Mouse (Mus musculus): ENCODE measurements at regions not wholly inside any gene's neighbourhood (a gene's known extent, or its start where the extent isn't known, plus 50 kb on each side); places are given as distances from the start of the nearest gene placed in this dataset.

DNA sequence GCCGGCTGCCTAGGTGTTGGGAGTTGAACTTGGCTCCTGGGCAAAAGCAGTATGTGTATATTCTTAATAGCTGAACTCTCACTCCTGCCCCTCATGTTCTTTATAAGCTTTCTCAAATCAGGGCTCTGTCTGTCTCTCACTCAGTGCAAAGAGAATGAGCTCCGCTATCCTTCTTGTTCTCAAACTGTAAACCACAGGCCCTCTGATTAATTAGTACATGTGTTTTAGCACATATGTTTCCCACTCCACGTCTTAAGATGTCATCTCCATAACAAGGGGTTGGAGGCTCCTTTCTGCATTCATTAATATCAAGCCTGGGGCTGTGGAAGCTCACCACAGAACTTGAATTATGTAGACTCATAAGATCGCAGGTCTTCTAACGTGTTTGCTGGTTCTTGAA, 104.7 kb downstream of the Nsun3 start:
- no peak for DNase-seq

GRCm38 (mm10) chr16:62676815-62677214, 109.8 kb downstream of the Nsun3 start:
- DNase-seq = no peak

- DNase-seq = no peak
Measured at GRCm38 (mm10) chr16:62657383-62657782, 129.2 kb downstream of the Nsun3 start.

DNA sequence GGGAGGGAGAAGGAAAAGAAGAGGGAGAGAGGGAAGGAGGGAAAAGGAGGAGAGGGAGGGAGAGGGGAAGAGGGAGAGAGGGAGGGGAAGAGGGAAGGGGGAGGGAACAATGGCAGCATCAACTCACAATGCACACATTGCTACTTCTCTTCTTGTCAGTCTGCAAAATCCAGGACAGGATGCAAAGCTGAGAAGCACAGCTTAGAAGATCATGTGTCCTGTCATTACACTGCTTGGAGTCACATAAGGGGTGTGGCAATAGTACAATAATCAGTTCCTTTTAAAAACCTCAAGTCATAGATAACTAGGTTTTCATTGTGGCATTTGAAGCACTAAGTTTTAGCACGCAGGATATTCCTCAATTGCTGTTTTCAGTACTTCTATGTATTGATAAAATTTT, 132.2 kb downstream of the Nsun3 start:
- DNase-seq = no peak

- no peak for DNase-seq
Measured at GRCm38 (mm10) chr16:62653817-62654216, 132.8 kb downstream of the Nsun3 start.

DNA sequence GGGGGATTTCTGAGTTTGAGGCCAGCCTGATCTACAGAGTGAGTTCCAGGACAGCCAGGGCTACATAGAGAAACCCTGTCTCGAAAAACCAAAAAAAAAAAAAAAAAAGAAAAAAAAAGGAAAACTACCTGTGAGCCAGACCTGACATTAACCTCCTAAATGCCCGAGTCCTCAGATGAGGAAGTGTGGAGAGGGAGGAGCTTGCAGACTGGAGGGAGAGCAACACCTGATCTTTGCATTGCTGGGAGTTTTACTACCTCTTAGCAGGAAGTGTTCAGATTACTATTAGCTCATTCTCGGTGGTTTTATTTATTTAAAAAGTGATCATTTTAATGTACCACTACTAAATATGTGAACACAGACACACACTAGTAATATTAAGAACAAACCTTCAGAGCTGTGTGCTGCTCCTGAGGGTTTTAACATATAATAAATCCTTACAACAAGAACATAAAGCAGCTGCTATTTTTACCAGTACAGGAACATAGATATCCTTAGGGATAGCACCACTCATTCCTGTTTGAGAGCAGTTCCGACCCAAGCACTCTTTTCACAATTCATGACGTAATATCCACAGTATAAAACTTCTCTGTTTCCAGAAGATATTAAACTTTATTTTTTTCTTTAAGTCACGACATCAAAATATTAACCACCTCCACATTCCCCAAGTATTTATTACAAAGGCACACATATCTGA, 133.7 kb downstream of the Nsun3 start:
- no peak for DNase-seq

DNA sequence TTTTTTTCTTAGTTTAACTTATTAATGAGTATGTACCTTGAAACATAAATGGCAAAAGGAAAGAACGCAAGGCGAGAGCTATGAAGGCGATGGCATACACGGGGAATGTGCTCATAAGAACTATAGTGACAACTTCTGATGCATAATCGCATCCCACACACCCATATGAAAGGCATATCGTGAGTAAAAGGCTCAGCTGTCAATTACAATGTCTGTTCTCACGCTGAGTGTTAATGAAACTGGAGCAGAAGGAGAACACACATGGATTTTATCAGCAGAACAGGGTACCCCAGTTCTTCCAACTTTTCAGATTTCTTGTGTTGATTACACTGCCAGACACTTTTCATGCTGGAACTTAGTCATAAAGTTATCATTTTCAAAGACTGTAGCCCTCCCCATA, 135.8 kb downstream of the Nsun3 start:
- no peak for DNase-seq

GRCm38 (mm10) chr16:62648326-62648725, 138.3 kb downstream of the Nsun3 start:
- no peak for DNase-seq

DNA sequence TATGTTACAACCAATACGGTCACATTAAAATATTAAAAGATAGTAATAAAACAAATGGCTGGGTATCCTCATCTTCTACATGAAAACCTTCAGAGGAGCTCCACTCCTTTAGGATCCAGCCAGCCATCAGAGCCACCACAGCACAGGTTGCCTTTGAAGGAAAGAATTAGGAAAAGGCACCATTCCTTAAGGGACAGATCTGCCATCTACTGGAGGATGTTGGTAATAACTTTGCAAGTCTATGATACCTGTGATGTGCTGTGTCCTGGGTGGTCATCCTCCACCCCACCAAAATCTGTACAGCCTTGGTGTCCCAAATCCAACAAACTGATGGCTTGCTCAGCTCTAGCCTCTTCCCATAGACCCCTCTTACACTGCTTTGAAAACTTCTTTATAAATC, 140.5 kb downstream of the Nsun3 start:
- no peak for DNase-seq

- no peak for DNase-seq
Measured at GRCm38 (mm10) chr16:62642859-62643403, 143.7 kb downstream of the Nsun3 start.

DNA sequence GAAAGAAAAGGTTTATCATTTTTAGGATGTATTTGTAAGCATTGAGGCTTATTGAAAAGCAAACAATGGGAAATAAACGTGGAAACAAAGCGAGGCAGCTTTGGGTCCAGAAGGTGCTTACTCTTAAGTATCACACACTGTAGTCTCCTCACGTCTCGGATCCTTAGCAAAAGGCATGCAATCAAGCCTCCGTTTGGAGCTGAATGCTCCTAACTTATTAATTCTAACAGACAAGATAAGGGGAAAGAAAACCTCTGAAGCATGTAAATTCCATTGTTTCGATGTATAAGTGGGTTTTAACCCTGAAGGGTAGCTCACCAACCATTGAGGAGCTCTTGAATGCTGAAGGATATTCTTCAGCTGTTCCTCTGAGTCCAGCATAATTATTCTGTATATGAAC, 162.7 kb downstream of the Nsun3 start:
- DNase-seq = no peak

- no peak for DNase-seq
Measured at GRCm38 (mm10) chr16:62610873-62611272, 175.7 kb downstream of the Nsun3 start.

DNA sequence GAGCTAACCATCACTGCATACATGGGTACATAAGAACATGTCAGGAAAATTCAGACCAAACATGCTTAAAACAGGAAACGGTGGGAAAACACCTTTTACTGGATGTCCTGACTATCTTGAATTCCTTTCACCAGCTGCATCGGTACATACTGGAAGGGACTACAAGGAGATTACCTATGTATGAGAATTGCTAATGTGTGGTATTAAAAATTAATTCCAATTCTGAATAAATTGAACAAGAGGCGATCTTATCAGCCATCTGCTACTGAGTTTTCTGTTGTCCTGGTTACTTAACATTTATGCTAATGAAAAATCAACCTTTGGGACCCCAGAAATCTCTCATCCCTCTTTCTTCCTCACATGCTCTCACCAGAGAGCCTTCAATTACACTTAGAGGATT, 178.0 kb downstream of the Nsun3 start:
- DNase-seq = no peak

GRCm38 (mm10) chr16:62605920-62606319, 180.7 kb downstream of the Nsun3 start:
- no peak for DNase-seq

DNA sequence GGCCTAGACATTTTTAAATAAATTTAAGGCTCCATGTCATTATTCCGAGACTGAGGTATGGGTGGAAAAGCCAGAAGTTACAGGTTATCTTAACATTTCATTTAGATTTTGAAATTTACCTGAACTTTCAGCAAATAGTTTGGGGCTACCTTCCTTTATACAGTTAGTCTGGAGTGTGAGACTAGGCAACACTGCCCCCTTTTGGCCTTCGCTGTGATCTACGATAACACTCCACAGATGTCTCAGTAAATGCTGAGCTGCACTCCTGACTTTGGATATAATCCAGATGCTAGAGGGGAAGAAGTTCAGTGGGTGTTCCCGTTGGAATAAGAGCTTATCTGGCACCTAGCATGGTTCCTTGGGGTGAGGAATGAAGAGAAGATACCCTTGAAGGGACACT, 224.6 kb downstream of the Nsun3 start:
- peak; percentile 47 for DNase-seq

DNA sequence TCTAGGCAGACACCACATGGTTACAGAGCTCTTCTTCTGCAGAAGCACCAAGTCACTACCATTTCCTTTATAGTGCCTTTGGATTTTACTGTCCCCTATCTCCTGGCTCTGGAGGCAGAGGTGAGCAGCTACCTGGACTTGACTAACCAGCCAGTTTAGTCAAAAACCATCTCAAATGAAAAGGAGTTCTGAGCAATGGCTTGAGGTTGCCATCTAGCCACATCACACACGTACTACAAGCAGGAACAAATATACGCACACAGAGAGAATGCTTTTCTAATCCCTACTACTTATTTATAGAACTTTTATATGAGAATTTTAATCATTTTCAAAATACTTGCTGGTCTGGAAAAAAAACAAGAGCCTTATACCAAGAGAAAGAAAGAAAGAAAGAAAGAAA, 243.5 kb downstream of the Nsun3 start:
- no peak for DNase-seq

- no peak for DNase-seq
Measured at GRCm38 (mm10) chr16:62537730-62538479, 248.7 kb downstream of the Nsun3 start.

- DNase-seq = no peak
Measured at GRCm38 (mm10) chr16:62509321-62509720, 277.3 kb downstream of the Nsun3 start.

- no peak for DNase-seq
Measured at GRCm38 (mm10) chr16:62506725-62507482, 279.7 kb downstream of the Nsun3 start.

GRCm38 (mm10) chr16:62500870-62501269, 285.7 kb downstream of the Nsun3 start:
- DNase-seq = no peak

GRCm38 (mm10) chr16:62500334-62500733, 286.3 kb downstream of the Nsun3 start:
- DNase-seq = peak; percentile 9

- no peak for DNase-seq
Measured at GRCm38 (mm10) chr16:62498761-62499160, 287.9 kb downstream of the Nsun3 start.

DNA sequence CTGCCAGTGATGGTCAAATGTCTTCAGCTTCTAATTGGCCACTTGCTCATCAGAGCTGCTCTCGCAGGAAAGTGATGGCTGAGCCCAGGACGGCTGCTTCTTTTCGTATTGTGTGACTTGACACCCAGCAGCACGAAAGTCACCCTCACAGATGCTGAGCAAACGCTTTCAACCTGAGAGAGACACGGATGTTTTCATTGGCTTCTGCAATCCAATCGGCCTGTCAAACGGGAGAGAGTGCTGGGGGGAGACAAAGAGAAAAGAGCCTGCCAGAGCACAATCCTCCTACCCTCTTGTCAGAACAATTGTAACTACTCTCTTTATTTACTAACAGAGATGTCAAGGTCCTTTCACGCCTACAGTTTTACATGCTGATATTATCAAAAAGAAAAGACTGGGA, 289.9 kb downstream of the Nsun3 start:
- no peak for DNase-seq

DNA sequence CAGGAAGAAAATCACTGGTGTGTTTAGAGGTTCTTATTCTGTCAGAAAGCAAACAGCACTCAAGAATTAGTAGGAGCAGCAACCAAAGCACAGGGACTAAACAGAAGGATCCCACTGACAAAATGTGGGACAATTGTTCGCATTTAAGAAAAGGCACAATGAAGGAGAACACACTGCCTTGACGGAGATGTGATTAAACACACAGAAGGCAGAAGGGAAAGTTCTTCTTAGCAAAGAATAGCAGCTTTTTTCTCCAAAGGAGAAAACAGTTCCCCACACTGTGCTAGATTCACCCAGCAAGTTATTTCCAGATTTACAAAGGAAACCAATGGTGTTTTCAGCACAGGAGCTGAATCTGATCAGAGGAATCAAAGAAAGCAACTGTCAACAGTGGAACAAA, 316.5 kb downstream of the Nsun3 start:
- no peak for DNase-seq
